Mouse (Mus musculus): ENCODE data around the gene Lrrc18. TPM values are rescaled to one million over a fixed set of nuclear protein-coding genes. Genes with fewer than 3 reads are reported as not detected.

The Lrrc18 gene
- polyA plus RNA-seq, 1 experiment = 0.58 TPM

DNA sequence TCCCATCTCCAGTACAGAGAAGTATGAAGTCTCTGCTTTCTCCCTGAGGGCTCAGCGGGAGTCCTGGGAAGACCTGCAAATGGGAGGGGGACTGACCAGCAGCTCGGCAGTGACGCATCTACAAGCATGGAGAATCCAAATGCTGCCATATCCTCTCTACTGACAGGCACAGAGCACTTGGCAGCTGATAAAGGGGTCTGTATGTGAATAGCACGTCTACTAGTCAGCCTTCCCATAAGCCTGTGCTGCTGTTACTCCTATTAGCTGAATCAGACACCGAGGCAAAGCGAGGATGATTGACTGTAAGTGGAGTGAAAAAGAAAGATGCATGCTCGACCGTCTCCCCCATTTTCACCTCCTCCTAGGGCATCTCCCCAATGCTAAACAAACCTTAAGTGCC lies 62.3 kb downstream of the Lrrc18 start:
- no peak for DNase-seq (ENCODE audit: low spot score)

DNA sequence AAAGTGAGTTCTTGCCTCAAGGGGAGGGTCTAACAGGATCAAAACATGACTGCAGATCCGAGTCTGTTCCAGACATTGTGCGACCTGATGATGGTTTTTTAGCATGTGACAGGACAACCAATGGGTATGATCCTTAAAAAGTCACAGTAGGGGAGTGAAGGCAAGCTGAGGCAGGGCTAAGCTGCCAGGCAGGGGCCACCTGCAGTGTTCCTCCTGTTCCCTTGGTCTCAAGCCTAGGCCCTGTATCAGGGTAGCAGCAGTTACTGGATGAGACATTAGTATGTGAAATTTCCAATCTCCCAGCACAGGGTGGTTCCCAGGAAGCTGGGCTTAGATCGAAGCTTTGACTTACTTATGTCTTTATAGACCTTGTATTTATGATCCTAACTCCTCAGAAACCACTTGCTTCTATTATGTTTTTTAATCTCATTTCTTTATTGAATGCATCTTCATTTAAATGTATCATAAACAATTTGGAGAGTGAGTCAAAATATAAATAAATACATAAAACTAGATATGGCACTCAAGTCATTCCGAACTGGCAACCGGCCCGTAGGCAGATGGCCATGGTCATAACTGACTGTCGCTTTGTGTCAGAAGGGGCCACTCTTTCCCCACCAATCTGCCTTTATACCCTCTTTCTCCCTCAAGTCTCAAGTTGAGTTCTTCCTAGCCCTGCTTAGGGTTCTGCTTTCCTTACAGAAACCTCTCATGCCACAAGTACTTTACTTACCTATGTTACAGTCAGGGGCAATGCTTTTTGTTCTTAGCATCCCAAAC lies 67.9 kb downstream of the Lrrc18 start:
- DNase-seq (ENCODE audit: low spot score) = no peak

DNA sequence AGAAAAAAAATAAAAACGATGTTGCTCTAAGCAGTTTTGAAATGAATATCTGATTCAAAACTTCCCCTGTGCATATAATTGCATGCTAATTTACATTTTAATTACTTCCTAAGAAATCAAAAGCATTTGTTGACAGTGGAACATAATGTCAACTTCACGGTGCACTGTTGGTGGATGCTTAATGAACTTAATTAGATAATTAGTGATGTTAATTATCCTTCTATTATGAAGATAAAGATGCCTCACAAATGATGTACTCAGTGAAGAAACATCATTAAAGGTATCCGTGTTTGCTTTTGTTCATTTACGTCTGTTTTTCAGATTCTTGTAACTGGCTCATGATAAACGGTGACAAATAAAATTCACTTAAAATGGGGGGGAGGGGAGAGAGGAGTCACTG lies 71.8 kb downstream of the Lrrc18 start:
- no peak for DNase-seq (ENCODE audit: low spot score)

Other genes with a start within 250 kb of the Lrrc18 start
- gene Tmem273, start 205.4 kb upstream of the Lrrc18 start, polyA plus RNA-seq (2012; rRNA removed) = 5.4 and 6.2 TPM in 2 replicates
- not detected in 2 replicates for gene Fam170b, start 157.4 kb upstream of the Lrrc18 start, polyA plus RNA-seq (2012; rRNA removed)
- gene Vstm4, start 134.6 kb upstream of the Lrrc18 start, polyA plus RNA-seq (2012; rRNA removed) = 17.0 and 19.0 TPM in 2 replicates
- gene Wdfy4, start 194.1 kb downstream of the Lrrc18 start, polyA plus RNA-seq (2012; rRNA removed) = 1.9 and 2.8 TPM in 2 replicates
- 16.9 and 20.5 TPM in 2 replicates for gene Arhgap22, start 222.6 kb downstream of the Lrrc18 start, polyA plus RNA-seq (2012; rRNA removed)

All from urinary bladder, adult 2 months (tissue).